Mouse (Mus musculus) liver, adult 2 months (tissue): ENCODE results near the gene Cry2. TPM values are rescaled to one million over a fixed set of nuclear protein-coding genes. Genes with fewer than 3 reads are reported as not detected.

Source experiments
- DNase-seq: peaks from one replicate; pipeline ENCODE4 v3.0.0-alpha.2; 2011; ENCODE audit warnings: low read depth, low spot score; ENCODE audit errors: extremely low read depth
- H3K27ac ChIP-seq: fragments of 200-500 bp; replicated peaks from 2 replicates; pipeline ENCODE4 v1.5.1; 2012; ENCODE audit warnings: low read depth, mild to moderate bottlenecking, control low read depth, inconsistent platforms, low read length; ENCODE audit not compliant: insufficient read depth
- H3K27me3 ChIP-seq: fragments of 200-500 bp; 2 replicates; pipeline ENCODE4 v1.6.1; 2012; ENCODE audit warnings: mild to moderate bottlenecking, moderate library complexity, low read length, inconsistent platforms; ENCODE audit not compliant: control insufficient read depth, insufficient read depth
- H3K36me3 ChIP-seq: fragments of 200-500 bp; 2 replicates; pipeline ENCODE4 v1.6.1; 2012; ENCODE audit warnings: low read length, inconsistent platforms; ENCODE audit not compliant: control insufficient read depth, insufficient read depth
- H3K4me1 ChIP-seq: fragments of 200-500 bp; 2 replicates; pipeline ENCODE4 v1.6.1; 2011; ENCODE audit warnings: low read length; ENCODE audit not compliant: control insufficient read depth, insufficient read depth
- H3K4me3 ChIP-seq: fragments of 200-500 bp; 2 replicates; pipeline ENCODE4 v1.5.1; 2011; ENCODE audit warnings: low read depth, mild to moderate bottlenecking, control low read depth, low read length, moderate library complexity; ENCODE audit not compliant: insufficient read depth
- H3K79me2 ChIP-seq: fragments of 200-500 bp; 2 replicates; pipeline ENCODE4 v1.6.1; 2012; ENCODE audit warnings: inconsistent platforms, mild to moderate bottlenecking, low read length, moderate library complexity; ENCODE audit not compliant: control insufficient read depth, insufficient read depth
- H3K9ac ChIP-seq: fragments of 200-500 bp; 2 replicates; pipeline ENCODE4 v1.6.1; 2012; ENCODE audit warnings: low read depth, mild to moderate bottlenecking, control low read depth, inconsistent platforms, low read length
- CTCF ChIP-seq: fragments of 200-500 bp; IDR thresholded peaks from 2 replicates; pipeline ENCODE4 v1.5.1; 2011; ENCODE audit warnings: low read depth, low read length, control low read depth
- POLR2A ChIP-seq: fragments of 200-500 bp; IDR thresholded peaks from 2 replicates; pipeline ENCODE4 v1.6.1; 2011; ENCODE audit warnings: low read length, control low read depth; ENCODE audit not compliant: insufficient read depth; ENCODE audit errors: extremely low read depth
- WGBS: fragments of 180-500 bp; shearing (Covaris S2); methylation state at CpG from one replicate; pipeline ENCODE4 v1.1.7; 2018; 5-methylcytosine and 5-hydroxymethylcytosine counted together
- polyA plus RNA-seq: library from polyadenylated mRNA; depleted of rRNA; stranded (reverse); fragments of >200 nt; gene quantifications from 2 replicates; pipeline ENCODE4 v1.2.3, GENCODE M21; 2012
- total RNA-seq: library from RNA; depleted of rRNA; stranded (reverse); fragments of >200 nt; gene quantifications from 2 replicates; pipeline ENCODE4 v1.2.3, GENCODE M21; 2014

Cry2 gene
- total and polyA plus RNA-seq, 2 experiments = 17.1 to 20.5 TPM

- peaks cover 1% of the 10 kb centered on the region; the same call in 1 of the 2 replicates for H3K79me2 ChIP-seq
- no peak for DNase-seq
- WGBS = 89% methylated on average over 5 of the region's 5 CpGs
- no peak overlapping the region for H3K4me3 ChIP-seq
- peaks cover 25% of the 10 kb centered on the region for H3K36me3 ChIP-seq
- 0 out of 2 replicates have a peak, but pooled peaks cover 4% of the 10 kb centered on the region for H3K4me1 ChIP-seq
- TF ChIP-seq POLR2A (no peak), CTCF (no peak)
- no peak overlapping the region for H3K9ac ChIP-seq
- no peak overlapping the region for H3K27ac ChIP-seq
- H3K27me3 ChIP-seq = no peaks in the 10 kb centered on the region
These were observed 52.7 kb downstream of the Cry2 start for GRCm38 (mm10) chr2:92381161-92381560.

- H3K79me2 ChIP-seq = peaks cover 6% of the 10 kb centered on the region; the same call in 1 of the 2 replicates
- 53% methylated on average over 6 of the region's 6 CpGs for WGBS
- no peaks in the 10 kb centered on the region for H3K27me3 ChIP-seq
- H3K9ac ChIP-seq = no peak overlapping the region
- peaks cover 25% of the 10 kb centered on the region for H3K36me3 ChIP-seq
- no peak overlapping the region for H3K4me3 ChIP-seq
- TF ChIP-seq CTCF = no peak
- TF ChIP-seq POLR2A = no peak
- H3K27ac ChIP-seq = no peak overlapping the region
- DNase-seq = peak; percentile 83
- H3K4me1 ChIP-seq = 0 out of 2 replicates have a peak, but pooled peaks cover 4% of the 10 kb centered on the region
These were observed 53.3 kb downstream of the Cry2 start for GRCm38 (mm10) chr2:92380495-92381050.

- Histone ChIP-seq H3K79me2 (peaks cover 6% of the 10 kb centered on the region; the same call in 1 of the 2 replicates), H3K4me1 (0 out of 2 replicates have a peak, but pooled peaks cover 4% of the 10 kb centered on the region), H3K27me3 (no peaks in the 10 kb centered on the region), H3K27ac (no peak overlapping the region), H3K36me3 (peaks cover 25% of the 10 kb centered on the region), H3K4me3 (no peak overlapping the region), H3K9ac (no peak overlapping the region)
- no peak for TF ChIP-seq POLR2A
- no peak for DNase-seq
- 79% methylated on average over 17 of the region's 17 CpGs for WGBS
These were observed 53.9 kb downstream of the Cry2 start for GRCm38 (mm10) chr2:92379783-92380494.

GRCm38 (mm10) chr2:92377320-92377719 lies 56.5 kb downstream of the Cry2 start:
- Histone ChIP-seq H3K4me3 (no peak overlapping the region), H3K4me1 (peaks cover 8% of the 10 kb centered on the region; the same call in 1 of the 2 replicates), H3K27ac (no peak overlapping the region), H3K79me2 (peaks cover 6% of the 10 kb centered on the region; the same call in 1 of the 2 replicates), H3K27me3 (no peaks in the 10 kb centered on the region), H3K9ac (no peak overlapping the region), H3K36me3 (peaks cover 25% of the 10 kb centered on the region)
- 85% methylated on average over 7 of the region's 7 CpGs for WGBS
- DNase-seq = no peak
- TF ChIP-seq POLR2A (no peak), CTCF (no peak)

GRCm38 (mm10) chr2:92376300-92376699 lies 57.5 kb downstream of the Cry2 start:
- H3K27ac ChIP-seq = peak overlapping the region; percentile 96
- DNase-seq = peak; percentile 78
- H3K4me1 ChIP-seq = peaks cover 8% of the 10 kb centered on the region; the same call in 1 of the 2 replicates
- no peaks in the 10 kb centered on the region for H3K27me3 ChIP-seq
- peak overlapping the region; percentile 94 for H3K4me3 ChIP-seq
- 20% methylated on average over 6 of the region's 6 CpGs for WGBS
- H3K9ac ChIP-seq = peak overlapping the region; percentile 87
- TF ChIP-seq CTCF = no peak
- TF ChIP-seq POLR2A = no peak
- H3K79me2 ChIP-seq = peaks cover 6% of the 10 kb centered on the region; the same call in 1 of the 2 replicates
- peaks cover 24% of the 10 kb centered on the region for H3K36me3 ChIP-seq
